Mouse (Mus musculus): ENCODE data around the gene Rgs21.

- TF ChIP-seq MAFK (IDR thresholded peaks at IDR 0.05; ENCODE audit: insufficient read depth, low read depth, low read length) = no peak
- TF ChIP-seq ZC3H11A (IDR thresholded peaks at IDR 0.05; ENCODE audit: borderline replicate concordance, low read depth, low read length) = no peak
- no peak for TF ChIP-seq ZNF384 (IDR thresholded peaks at IDR 0.05; ENCODE audit: low read depth, low read length)
- TF ChIP-seq HCFC1 (IDR thresholded peaks at IDR 0.05; ENCODE audit: borderline replicate concordance, insufficient read depth, low read length) = no peak
Measured at GRCm38 (mm10) chr1:144498051-144498450, 69.4 kb downstream of the Rgs21 start.
